Mouse (Mus musculus) right cerebral cortex, postnatal 10 days (tissue): ENCODE results near the gene 4921504E06Rik.

Experiments
- DNase-seq, 2 experiments: peaks; one replicate each; pipeline ENCODE4 v3.0.0; 2021; ENCODE audit warnings: low spot score in 2 of 2

Gene 4921504E06Rik

DNA sequence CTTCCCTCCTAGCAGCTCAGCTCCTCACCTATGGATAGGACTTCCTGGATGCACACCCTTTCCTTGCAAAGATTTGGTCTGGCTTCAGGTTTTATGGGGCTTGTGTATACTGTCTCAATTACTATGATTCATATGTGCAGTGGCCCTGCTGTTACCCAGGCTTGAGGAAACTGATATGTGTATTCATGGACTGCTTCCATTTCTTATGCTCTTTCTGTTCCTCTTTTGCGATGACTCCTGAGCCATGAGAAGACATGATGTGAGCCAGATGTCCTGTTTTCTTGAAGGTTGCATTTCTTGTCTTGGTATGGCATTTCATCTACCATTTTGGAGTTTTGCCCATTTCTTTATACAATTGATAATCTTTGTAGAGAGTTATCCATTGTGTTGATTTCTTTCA is 48.0 kb downstream of the 4921504E06Rik start:
- no peak for DNase-seq

DNA sequence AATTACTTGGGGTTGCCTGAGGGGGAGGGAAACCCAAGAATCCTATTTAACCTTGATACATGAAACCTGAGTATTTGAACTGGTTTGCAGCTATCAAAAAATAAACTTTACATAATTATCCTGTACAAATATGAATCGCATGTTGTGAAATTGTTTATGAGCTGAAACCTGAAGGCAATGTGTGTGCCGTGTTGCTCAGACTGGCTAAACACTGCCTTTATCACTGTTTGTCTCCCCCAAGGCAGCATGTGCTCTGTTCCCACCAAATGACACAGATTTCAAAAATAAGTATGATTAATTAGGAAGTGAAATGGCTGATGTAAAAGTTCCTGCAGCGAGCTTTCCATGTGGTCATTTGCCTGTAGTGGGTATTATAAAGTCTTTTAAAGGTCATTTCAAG is 63.5 kb downstream of the 4921504E06Rik start:
- no peak for DNase-seq

DNA sequence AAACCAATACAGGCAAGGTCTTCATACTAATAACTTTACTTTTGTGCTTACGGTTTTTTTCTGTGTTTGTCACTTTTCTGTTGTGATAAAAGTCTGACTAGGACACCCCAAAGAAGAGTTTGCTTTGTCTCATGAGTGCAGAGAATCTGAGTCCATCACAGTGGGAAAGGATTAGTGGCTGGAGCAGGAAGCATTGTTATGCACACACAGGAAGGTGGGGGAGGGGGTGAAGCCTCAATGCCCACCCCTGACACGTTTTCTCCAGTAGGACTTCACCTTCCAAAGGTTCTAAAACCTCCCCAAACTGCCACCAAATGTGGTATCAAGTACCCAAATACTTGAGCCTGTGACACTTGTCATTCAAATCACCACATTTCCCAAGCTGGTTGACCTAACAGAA is 91.8 kb downstream of the 4921504E06Rik start:
- no peak for DNase-seq

DNA sequence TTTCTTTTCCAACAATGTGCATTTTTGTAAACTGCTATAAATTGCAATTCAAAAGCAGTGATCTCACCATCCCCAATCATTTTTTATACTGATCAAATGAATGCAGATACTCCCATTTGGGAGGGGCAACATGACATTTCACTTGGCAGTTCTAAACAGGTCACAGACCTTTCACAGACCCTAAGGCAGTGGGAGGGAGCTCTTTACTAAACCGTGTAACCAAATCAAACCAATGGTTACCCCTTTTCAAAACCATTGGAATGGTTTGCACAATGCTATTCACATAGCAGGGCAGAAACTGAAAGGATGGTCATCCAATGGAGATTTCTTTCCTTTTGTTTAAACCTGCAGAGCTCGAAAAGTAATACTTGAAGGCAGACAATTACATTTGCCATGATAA is 94.9 kb downstream of the 4921504E06Rik start:
- DNase-seq, result no peak

DNA sequence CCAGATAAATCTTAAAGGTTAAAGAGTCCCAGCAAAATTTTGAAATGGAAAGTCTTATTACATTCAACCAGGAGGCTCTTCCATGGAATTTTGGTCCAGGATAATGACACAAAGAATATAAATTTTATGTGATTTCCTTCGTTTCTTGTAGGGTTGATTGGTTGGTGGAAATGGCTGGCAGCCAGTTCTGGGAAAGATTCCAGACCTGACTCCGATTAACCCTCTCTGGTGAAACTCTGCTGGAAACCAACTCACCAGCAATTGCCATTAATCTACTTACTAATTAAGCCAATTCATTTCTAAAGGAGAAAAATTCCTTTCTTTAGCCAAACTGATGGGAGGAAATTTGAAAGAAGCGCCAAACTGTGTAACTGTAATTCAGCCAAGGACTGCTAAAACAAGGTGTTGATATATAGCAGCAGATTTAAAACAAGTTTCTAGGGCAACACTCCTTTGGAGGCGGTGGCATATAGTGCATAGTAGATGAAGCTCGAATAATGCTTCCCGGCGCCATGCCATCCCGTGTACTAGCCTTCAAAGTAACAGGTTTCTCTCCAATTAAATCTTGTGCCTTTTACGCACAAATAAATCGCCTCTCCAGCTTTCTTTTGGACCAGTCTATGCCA is 97.7 kb downstream of the 4921504E06Rik start:
- DNase-seq, result peak in 1 of 2 experiments; percentile 40

DNA sequence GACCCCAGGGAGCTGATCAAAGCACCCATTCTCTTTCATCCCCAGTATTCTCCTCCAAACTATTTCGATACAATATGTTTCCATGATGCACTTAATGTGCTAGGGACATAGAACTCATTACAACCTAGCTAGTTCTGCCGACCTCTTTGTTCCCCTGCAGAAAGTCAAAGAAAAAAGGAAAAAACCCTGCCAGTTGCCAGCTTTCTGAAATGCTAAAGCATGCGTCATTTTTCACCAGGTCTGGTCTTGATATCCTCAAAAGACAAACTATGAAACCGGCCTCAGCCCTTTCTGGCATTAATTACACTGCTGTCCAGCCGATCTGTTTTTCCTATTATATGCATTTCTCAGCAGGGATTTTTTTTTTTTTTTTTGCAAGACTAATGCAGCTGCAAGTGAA is 98.5 kb downstream of the 4921504E06Rik start:
- no peak for DNase-seq

DNA sequence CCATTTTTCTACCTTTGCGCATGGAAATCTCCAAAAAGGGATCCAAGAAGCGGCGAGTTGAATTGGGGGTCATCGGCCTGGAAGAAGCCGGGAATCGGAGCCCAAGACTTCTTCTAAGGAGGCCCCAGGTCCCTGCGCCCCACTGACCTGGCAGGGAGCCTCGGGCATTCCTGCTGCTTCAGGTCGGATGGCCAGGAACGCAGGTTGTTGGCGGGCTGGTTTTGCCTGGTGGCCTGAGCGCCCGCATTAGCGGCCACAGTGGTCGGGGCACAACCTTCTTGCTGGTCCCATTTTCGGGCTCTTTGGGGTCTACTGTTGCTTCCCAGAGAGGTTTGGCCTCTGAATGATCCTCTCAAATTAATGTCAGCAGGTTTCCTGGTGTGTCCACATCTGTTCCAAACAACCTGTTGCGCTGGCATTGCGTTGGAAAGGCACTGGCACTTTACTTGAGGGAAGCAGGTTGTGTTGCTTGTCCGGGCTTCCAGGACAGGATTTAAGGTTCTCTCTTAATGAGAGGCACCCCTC is 101.1 kb downstream of the 4921504E06Rik start:
- no peak for DNase-seq

DNA sequence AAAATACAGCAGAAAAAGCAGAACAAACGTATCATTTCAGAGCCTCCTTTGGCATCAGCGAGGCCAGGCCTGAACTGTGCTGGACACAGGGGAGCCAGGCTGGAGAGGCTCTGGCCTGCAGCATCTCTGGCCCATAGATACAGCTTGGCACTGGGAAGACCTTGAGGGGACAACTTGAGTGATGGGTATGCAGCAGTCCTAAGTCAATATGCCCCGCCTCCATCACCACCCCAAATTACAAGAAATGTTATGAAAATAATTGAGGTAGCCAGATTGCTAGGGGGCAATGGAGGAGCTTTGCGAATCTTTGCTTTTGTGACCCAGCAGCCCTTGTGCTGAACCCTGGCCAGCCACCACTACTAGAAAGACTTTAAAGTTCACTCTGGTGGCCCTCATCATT is 104.4 kb downstream of the 4921504E06Rik start:
- no peak for DNase-seq

DNA sequence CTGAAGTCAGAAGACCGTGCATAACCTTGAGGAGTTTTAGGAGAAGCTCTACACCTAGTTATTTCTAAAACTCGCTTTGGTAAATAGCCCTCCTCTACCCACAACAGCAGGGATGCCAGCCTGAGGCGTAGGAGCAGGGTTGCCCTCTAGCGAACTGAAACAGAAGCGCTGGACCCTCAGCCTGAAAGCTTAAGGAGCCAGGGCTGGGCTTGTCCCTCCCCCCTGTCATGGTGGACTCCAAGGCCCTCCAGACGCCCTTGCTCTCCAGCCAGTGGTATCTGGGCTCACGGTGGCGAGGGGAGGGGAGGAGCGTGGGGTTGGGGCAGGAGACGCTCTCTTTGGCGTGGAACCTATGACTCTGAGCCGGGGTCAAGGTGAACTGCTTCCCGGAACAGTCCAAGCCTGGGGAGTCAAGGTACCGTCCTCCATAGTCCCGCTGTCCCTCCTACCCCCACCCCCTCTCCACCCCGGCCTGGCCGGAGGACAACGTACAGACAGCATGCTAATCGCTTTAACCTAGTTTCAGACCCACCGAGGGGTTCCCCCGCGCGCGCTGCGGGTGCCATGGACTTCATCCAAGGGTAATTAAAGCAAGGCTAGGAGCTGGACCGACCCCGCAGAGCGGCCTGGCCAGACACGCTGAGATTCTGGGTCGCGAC is 105.5 kb downstream of the 4921504E06Rik start:
- DNase-seq, result peak in 1 of 2 experiments; percentile 51

DNA sequence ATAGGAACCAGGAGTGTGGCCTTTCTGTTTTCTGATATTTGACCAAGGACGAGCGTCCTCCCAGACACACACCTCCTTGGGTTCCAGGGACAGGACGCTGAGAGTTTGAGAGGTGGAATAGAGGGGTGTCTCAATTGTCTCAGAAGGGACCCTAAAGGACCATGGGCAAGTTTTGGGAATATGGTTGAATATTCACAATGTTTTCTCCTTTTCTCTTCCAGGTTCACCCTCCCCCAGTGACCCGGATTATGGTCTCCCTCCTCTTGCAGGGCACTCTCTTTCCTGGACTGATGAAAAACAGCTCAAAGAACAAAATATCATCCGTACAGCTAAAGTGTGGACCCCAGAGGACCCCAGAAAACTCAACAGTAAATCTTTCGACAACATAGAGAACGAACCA is 107.0 kb downstream of the 4921504E06Rik start:
- DNase-seq, result no peak

DNA sequence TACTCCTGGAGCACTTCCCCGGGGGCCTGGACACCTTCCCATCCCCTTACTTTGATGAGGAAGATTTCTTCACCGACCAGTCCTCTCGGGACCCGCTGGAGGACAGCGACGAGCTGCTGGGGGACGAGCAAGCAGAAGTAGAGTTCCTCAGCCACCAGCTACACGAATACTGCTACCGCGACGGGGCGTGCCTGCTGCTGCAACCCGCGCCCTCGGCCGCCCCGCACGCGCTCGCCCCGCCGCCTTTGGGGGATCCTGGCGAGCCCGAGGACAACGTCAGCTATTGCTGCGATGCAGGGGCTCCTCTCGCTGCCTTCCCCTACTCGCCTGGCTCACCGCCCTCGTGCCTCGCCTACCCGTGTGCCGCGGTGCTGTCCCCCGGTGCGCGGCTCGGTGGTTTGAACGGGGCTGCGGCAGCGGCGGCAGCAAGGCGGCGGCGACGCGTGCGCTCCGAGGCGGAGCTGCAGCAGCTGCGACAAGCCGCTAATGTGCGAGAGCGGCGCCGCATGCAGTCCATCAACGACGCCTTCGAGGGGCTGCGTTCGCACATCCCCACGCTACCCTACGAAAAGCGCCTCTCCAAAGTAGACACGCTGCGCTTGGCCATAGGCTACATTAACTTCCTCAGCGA is 107.7 kb downstream of the 4921504E06Rik start:
- DNase-seq, result no peak

DNA sequence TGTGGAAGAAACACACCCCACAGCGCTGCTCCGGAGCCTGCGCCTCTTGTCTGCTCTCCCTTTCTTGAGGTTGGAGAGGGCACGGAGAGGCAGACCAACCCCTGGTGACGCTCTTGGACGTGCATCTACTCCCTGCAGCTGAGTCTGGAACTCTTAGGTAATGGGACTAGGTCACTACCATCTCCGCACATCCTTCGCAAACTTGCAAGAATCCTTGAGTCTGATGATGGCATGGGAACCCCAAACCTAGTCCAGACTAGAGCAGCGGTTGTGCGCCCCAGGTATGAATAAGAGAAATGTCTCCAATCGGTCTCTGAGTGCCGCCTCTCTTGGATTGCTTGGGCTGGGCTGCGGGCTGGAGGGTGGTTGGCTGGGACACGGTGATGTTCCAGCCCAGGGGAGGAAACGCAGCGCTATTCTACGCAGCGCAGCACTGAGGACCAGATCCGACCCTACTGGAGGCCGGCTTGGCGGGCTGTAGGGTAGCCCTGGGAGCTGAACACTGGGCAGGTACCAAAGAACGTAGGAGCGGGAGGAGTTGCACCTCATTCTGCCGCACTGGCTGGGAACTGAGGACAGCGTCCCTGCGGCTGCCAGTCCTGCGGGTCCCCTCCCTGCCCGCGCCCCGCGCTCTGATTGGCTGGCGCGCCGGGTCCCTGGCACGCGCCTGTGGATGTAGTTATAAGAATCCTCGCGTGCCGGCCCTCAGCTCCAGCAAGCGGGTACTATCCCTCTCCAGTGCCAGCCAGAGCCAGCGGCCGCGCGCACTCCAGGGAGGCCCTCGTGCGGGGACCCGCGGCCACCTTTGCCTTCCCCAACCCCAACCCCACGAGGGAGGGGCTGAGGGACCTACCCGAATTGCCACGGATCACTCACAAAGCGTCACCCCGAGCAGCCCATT is 108.5 kb downstream of the 4921504E06Rik start, which contains the start of gene Ptf1a:
Gene Ptf1a, plus strand, starts transcription at position 733 of the 901 bp plus-strand sequence.
- DNase-seq, result no peak

DNA sequence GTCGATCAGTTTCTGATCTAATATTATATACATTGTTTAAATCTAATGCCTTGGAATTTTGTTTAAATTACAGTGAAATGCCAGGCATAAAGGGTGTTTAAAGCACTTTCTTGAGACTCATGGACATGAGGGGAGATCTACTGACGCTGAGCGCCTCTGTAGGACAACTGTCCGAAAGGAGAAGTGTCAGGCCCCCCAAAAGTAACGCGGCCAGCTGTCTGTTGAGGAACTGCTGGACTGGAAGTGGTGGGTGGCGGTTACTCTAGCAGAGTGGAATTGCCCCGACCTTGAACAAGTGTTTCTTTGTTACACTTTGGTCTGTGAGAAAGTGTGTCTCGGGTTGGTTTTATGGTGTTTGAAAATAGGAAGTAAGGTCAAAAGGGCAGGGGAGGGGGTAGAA is 109.4 kb downstream of the 4921504E06Rik start:
- no peak for DNase-seq

DNA sequence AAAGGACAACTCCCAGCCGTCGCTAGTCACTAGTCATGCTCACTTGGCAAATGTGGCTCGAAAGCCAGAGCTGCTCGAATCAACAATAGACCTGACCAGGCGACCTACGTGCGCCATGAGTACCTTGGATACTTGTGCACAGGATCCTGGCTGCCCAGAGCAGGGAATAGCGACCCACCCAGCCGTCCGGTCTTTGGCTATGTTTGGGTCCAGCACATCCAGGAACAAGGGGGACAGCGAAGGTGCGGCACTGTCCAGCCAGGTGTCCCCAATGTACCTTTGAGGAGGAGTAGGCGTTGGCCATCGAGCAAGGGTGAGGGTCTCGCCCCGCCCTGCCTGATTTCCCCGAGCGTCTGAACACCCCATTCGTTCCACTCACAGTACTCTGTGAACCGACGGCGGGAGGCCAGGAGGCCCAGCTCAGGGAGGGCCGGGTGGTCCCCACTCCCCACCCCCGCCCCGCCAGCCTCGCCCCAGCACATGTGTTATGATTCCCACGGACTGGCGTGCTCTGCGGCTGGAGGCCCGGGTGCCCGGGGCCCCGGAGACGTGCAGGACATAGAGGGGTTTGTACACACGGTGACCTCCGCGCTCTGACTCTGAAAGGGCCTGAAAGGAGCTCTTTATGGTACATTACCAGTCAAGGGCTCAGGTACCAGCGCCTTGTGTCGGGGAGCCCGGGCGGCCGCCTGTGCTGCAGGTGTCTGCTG is 121.9 kb downstream of the 4921504E06Rik start:
- no peak for DNase-seq

DNA sequence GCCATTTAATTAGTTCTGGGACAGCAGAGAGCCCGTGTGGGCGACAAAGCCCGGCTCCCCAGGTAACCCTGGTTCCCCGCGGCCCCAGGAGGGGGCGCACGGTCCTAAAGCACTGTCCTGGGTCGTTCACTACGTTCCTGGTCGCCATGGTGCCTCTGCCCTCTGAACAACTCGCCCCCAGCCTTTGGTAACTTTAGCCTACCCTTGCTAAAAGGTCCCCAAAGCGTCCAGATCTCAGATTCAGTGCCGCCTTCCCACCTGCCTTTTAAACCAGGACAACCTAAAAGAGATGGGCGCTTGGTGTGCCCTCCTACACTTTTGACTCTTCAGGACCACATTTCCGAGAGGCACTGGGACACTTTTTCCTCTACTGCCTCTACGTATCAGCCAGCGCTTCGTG is 122.5 kb downstream of the 4921504E06Rik start:
- DNase-seq, result no peak

DNA sequence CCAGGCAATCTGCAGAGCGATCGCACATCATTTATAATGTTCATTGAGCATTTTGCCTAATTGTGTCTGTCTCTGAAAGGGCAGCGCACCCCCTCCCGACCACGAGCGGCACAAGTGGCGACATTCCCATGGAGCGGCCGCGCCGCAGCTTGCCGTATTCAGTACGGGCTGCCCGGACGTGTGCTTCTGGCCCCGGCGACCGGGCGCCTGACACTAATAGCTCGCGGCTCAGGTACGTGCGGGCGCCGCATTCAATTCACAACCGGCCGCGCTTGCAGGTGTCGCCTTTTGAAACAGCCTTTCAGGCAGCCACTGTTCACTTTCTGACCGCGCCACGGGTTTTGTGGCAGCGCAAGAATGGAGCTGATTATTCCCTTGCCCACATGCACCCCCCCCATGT is 123.0 kb downstream of the 4921504E06Rik start:
- DNase-seq, result no peak

DNA sequence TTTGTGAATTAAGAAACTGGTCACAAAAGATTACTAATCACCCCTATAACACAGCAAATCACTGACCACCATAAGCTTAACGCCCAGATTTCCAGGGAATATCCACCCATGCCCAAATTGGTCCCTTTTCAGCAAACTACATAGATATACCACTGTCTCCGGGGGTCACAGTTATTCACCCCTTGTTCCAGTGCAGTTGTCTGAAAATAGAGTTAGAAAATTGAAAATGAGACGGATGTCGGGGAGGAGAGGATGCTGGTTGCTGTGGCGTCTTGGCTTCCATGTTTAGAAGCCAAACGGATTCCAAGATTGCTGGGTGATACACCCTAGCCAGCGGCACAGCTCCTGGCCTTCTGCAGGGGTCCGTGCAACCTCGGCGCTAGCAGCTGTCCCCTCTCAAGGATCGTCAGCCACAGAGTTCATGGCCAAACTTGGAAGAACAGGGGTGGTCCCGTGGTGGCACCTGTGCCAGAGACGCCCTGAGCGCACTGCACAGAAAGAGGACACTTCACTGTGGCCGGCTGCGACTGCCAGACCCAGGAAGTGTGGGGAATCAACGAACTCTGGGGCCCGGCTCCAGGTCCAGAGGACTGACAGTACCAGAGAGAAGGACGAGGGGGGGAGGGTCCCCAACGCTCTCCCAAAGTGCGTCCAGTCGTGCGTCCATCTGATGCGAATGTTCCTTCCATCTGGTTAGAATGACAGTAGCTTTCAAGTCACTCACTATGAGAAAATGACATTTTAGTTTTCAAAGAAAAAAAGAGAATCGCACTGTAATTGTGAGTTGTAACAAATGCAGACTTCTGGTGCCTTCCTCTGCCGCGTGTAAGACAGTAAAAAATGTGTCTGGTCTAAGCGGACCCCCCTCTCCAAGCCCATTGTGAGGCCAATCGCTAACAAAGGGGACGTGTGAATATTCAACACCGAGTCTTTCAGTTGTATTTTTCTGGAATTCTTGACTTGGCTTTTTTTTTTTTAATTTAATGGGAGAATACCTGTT is 123.7 kb downstream of the 4921504E06Rik start:
- no peak for DNase-seq

DNA sequence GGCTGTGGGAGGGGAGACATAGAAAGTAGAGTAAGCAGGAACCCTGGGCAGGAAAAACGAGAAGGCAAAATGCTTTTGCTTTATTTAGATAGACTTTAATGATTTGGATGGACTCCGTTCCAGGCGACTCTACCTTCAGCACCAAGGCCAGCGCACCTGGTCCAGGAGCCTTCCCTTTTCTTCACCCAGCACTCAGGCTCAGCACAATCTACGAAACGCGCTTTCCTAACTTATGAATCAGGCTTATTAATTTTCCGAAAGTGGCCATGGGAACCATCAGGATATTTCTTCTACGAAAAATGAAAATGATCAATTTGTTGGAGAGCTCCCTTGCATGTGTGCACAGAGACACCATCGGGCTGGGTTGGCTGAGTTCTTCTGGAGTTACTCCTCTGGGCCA is 124.7 kb downstream of the 4921504E06Rik start:
- no peak for DNase-seq

DNA sequence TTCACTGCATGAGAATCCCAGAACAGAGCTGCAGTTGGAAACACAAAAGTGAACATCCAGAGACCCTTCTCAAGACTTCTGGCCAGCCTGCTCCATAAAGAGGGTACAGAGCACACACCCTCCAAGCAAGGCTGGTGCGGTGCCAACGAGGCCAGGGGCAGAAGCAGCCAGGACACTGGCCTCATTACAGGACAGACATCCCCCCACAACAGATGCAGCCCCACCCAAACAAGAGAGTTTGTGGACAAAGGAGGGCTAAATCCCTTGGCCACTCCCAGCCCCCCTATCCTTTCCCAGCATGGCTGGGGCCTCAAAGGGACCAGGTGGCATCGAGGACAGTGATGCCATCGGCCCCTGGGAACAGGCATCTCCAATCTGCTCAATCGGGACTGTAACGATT is 130.6 kb downstream of the 4921504E06Rik start:
- DNase-seq, result no peak

DNA sequence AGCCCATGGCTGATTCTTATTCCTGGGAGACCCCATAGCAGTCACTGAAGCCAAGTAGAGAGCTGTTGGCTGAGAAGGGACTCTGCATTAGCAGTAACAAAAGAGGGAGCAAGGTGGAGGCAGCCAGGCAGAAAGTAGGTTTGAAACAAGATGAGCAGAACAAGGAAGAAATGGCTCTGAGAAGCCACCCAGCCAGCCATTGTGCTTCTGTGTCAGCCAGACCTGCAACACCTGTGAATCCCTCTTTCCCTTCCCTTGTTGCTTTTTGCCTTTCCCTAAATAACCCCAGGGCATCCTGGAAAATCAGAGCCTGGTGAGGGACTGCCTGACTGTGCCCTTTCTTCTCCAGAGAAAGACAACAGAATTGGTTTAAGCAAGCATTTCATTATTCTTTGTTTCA is 131.5 kb downstream of the 4921504E06Rik start:
- no peak for DNase-seq
